Mouse (Mus musculus): ENCODE measurements at regions not wholly inside any gene's neighbourhood (a gene's known extent, or its start where the extent isn't known, plus 50 kb on each side); places are given as distances from the start of the nearest gene placed in this dataset.

- no peak for DNase-seq (ENCODE audit: low spot score in 2 of 2)
Observed at GRCm38 (mm10) chr16:80728739-80729138, 471.8 kb upstream of the Ncam2 start.

GRCm38 (mm10) chr16:80773261-80773660, 427.2 kb upstream of the Ncam2 start:
- no peak for DNase-seq (ENCODE audit: low spot score in 2 of 2)

- DNase-seq (ENCODE audit: low spot score in 2 of 2), result peak; percentile 2 to 33
Observed at GRCm38 (mm10) chr16:80817056-80817455, 383.4 kb upstream of the Ncam2 start.

DNA sequence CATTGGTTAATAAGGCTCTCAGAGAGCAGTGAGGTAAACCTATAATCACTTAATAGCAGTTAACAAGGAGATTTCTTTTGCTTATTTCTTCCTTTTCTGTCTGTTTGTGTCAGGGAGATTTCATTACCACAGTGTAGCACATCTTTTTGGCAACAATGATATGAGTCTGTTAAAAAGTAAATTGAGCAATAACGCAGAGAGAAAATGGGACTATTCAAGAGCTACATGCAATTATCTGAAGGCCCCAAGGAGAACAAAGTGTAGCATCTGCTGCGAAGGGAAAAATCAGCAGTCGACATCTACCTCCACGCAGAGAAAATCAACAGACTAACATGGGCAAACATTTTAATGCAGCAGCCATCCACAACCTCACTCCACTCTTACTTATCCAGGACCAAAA, 366.0 kb upstream of the Ncam2 start:
- DNase-seq (ENCODE audit: low spot score in 2 of 2), result no peak
